Mouse (Mus musculus): ENCODE results near the gene Hspa13. TPM values are rescaled to one million over a fixed set of nuclear protein-coding genes. Genes with fewer than 3 reads are reported as not detected.

Hspa13 gene
- polyA plus RNA-seq, 1 experiment from 2014 or later = 33.8 TPM

Small RNA genes within 50 kb of the gene (microRNA-seq; reads per million reads assigned to microRNA genes)
- gene Gm22923 = not detected

Other genes starting within 250 kb of the Hspa13 start
- gene Lipi, start 181.0 kb downstream of the Hspa13 start, polyA plus RNA-seq (2015; fragmentation: Nextera tagmentation; extraction: Ambion mirVana) = 0.30 TPM in 1 of 2 replicates, not detected in the other
- gene Rbm11, start 174.3 kb downstream of the Hspa13 start, polyA plus RNA-seq (2015; fragmentation: Nextera tagmentation; extraction: Ambion mirVana) = 0.09 and 0.40 TPM in 2 replicates

Measured in kidney, embryonic 15.5 days (tissue).